Mouse (Mus musculus) gastrocnemius, postnatal 14 days (tissue): Measurements from ENCODE around the gene St3gal6. TPM values are rescaled to one million over a fixed set of nuclear protein-coding genes. Genes with fewer than 3 reads are reported as not detected.

Experiments
- DNase-seq: peaks from one replicate; pipeline ENCODE4 v3.0.0; 2021; ENCODE audit warnings: mixed read lengths
- intact Hi-C: fragments of 180-260 bp; cut with DNase I; formaldehyde crosslinking; loops from one replicate; pipeline ENCODE4 v1.15.1; 2025; ENCODE audit warnings: low total_unique reads
- long read RNA-seq, 2 experiments: library from polyadenylated mRNA; stranded (forward); transcript quantifications; one replicate each; pipeline ENCODE4 v2.0.0; 2021
- total RNA-seq, 2 experiments: library from RNA; stranded (reverse); gene quantifications; 2 replicates each; pipeline ENCODE4 v1.2.3; 2021

St3gal6 gene
- total RNA-seq, result 10 to 100 TPM; 45.5 to 50.0 TPM
- long read RNA-seq, experiment 1, full-length matches to known transcripts, result 5 of 21 reads
- long read RNA-seq, experiment 1, partial matches to known transcripts, result 9 of 21 reads
- long read RNA-seq, experiment 1, other reads (novel, unspliced or antisense), result 7 of 21 reads
- long read RNA-seq, experiment 2, full-length matches to known transcripts, result 4 of 19 reads
- long read RNA-seq, experiment 2, partial matches to known transcripts, result 7 of 19 reads
- long read RNA-seq, experiment 2, other reads (novel, unspliced or antisense), result 8 of 19 reads

DNA sequence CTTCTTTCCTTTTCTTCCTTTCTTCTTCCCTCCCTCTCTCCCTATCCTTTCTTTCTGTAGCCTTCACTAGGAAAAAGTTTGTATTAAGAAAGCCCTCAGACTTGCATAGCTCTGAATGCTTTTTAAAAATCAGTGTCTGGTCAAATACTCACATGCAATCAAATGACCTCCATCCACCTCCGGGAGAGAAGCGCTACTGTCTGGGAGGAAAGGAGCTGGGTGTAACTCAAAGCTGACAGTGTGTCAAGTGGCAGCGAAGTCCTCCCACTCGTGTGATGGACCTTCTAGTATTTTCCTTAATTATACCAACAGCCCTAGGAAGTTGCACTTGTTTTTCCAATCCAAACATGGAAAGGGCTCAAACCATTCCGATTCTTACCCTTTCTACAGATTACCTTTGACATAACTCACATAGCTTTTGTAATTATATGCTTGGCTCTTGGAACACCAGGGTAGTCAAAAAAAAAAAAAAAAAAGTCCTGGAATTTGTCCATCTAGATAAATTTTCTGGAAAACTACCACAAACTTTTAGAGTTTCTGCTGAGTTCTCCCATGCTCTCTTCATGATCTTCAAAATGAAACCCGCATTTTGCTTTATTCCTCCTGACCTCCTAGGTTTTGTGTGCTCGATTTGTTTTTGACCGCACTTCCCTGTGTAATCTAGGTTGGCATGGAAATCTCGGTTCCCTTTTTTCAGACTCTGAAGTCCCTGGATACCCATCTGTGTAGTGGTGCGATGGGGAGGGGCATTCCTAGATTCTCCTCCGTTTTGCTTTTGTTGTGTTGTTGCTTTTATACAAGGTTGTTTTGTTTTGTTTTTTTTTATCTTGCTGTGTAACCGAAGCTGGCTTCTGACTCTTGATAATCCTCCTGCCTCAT, at the start of gene St3gal6:
St3gal6 (minus strand) TSS at position 272 of the 879 bp plus-strand sequence.
- intact Hi-C loops, result loop anchor here (5.0 kb wide), 1 partner anchor 57 kb away; no protein-coding TSS in a partner anchor
- no peak for DNase-seq

DNA sequence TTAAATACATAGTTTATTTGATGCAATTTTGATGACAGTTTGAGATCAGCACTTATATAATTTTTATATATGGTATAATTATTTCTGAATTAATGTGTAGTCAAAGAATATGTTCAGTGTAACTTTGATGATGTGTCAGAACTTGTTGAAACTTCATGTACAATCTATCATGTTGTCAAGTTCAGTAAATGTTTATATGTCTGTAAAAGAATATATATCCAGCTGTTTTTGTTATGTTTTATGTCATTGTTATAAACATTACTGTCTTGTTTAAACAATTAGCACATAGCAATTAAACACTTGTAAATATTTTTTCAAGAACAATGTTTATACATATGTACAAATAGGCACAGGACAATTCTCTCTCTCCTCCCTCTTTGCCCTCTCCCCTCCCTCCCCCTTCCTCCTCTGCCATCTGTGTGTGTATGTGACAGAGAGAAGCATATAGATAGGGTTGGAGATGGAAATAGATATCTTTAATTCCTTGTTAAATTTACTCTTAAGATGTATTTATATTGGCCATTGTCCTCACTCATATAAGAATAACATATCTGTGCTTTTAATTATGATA, 46.7 kb upstream of the St3gal6 start:
- DNase-seq, result no peak
- intact Hi-C loops, result no loop called here

- intact Hi-C loops, result no loop called here
- no peak for DNase-seq
Observed at GRCm38 (mm10) chr16:58561196-58561595, 37.2 kb upstream of the St3gal6 start.

DNA sequence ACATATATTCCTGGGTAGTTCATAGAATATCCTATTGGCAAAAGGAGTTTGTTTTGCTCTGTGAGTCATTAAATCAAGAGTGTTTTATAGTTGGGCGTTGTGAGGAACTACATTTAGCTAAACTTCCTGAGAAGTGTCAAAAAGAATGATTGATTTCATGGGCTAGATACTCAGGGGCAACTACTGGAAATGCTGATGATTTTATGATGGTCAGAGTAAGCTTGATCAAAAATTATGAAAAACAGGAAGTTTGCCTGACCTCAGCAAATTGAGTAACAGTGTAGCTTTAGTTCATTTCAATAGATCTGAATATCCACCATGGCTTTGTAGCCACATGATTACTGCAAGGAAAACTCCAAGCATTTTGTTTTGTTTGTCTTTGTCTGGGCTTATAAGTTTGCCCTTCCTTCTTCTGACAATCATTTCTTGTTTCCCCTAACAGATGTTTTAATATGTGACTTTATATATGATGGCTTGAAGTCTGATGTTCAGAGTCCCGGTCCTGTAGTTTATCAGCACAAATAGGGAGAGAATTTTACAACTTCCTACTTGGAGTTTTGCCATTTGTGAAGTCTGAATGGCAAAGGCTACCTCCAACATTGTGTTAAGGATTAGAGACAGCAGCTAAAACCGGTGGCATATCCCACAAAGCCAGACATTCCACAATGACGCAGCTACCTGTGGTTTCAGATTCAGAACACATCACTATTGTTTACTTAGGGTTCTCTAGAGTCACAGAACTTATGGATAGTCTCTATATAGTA, 32.2 kb upstream of the St3gal6 start:
- DNase-seq, result no peak
- intact Hi-C loops, result no loop called here

GRCm38 (mm10) chr16:58554673-58555072, 30.6 kb upstream of the St3gal6 start:
- no peak for DNase-seq
- intact Hi-C loops, result no loop called here

DNA sequence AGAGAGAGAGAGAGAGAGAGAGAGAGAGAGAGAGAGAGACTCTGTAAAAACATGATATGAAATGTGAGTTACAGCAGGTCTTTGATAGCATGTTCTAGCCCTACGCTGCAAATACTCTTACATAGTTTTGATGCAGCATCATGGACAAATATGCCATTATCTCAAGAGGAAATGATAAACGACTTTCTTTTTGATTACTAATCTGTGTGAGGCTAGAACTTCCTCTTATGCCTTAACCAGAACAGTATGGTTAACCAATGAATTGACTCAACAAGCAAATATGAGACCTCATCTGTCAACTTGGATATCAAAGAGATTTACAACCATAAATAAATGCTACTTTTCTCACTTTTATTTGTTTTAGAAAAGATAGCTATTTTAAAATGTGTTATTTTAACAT, 24.0 kb upstream of the St3gal6 start:
- intact Hi-C loops, result no loop called here
- DNase-seq, result no peak

GRCm38 (mm10) chr16:58546128-58546527, 22.1 kb upstream of the St3gal6 start:
- intact Hi-C loops, result no loop called here
- DNase-seq, result no peak

DNA sequence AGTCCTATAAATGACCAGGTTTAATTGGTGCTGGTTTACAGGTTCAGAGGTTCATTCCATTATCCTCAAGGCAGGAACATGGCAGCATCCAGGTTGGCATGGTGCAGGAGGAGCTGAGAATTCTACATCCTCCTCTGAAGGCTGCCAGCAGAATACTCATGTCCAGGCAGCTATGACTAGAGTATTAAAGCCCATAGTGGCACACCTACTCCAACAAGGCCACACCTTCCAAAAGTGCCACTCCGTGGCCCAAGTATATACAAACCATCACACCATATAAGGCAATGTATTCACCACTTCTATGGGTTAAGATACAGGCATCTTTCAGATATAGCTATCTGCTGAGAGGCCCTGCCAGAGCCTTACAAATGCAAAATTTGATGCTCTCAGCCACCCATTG, 15.4 kb upstream of the St3gal6 start:
- no peak for DNase-seq
- intact Hi-C loops, result no loop called here

DNA sequence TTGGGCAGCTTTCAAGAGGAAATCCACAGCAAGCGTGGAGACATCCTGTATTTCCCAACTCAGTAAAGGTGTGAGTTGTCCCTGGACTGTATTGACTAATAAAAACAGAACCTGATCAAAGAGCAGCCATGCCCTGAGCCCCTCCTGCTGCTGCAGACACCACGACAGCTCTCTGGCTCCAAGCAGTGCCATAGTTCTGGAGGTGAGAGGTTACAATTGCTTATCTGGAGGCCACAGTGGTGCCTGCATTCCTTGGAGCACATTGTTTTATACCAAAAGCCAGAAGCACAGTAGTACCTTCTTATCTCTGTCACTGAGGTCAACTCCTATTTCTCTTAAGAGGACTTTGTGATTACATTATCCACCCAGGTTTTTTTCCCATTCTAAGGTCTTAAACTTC, 15.0 kb upstream of the St3gal6 start:
- intact Hi-C loops, result no loop called here
- DNase-seq, result no peak

DNA sequence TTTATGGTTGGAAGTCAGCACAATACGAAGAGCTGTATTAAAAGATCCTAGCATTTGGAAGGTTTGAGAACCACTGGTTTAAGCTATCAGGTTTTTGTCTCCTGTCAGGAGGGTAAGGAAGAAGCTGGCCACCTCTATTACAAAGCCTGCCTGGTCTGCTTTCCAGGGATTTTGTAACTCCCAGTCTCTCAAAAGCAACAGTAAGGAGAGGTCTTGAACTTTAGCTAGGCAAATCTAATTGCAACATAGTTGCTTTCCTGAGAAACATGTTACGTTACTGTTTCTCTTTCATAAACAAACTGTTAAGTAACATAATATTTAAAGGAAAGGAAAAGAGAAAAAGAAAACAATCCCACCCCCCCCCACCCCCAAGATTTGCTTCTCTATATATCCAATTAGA, 12.0 kb upstream of the St3gal6 start:
- intact Hi-C loops, result no loop called here
- no peak for DNase-seq

- DNase-seq, result no peak
- intact Hi-C loops, result no loop called here
Observed at GRCm38 (mm10) chr16:58535236-58535635, 11.2 kb upstream of the St3gal6 start.

GRCm38 (mm10) chr16:58534245-58535142, 10.5 kb upstream of the St3gal6 start:
- DNase-seq, result no peak
- intact Hi-C loops, result no loop called here

- intact Hi-C loops, result no loop called here
- no peak for DNase-seq
Observed at GRCm38 (mm10) chr16:58533742-58534141, 9.7 kb upstream of the St3gal6 start.

DNA sequence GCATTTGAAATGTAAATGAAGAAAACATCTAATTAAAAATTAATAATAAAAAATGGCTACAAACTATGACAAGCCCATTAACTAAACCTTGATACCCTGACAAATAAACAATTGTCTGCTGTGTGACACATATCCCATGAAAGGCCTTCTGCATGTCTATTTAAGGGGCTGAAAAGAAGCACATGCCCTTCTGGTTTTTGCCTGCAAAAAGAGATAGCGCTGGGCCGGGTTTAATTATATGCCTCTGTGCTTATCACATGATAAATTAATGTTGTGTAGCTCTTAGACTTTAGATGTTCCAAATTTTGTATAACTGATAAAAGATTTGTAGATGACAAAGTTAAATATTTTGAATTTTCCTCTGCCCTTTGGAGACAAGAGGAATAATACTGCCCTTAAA, 9.2 kb upstream of the St3gal6 start:
- no peak for DNase-seq
- intact Hi-C loops, result no loop called here

- intact Hi-C loops, result no loop called here
- DNase-seq, result no peak
Observed at GRCm38 (mm10) chr16:58532511-58532910, 8.5 kb upstream of the St3gal6 start.

DNA sequence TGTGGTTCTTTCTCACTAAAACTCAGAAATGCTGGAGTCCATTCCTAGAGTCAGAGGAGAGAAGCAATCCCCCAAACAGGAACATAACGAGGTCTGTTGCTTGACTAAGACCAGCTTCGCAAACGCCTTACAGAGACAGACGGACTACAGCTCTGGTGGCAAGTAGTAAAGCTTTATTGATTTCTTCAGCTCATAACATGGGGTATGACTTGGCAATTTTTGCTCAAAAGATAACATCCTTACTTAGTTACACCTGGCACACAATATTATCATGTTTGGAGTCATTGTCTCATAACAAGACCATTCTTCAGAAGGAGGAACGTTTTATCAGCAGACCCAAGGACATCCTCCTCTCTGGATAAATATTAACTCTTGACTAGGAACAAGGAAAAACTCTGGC, 3.8 kb upstream of the St3gal6 start:
- intact Hi-C loops, result no loop called here

DNA sequence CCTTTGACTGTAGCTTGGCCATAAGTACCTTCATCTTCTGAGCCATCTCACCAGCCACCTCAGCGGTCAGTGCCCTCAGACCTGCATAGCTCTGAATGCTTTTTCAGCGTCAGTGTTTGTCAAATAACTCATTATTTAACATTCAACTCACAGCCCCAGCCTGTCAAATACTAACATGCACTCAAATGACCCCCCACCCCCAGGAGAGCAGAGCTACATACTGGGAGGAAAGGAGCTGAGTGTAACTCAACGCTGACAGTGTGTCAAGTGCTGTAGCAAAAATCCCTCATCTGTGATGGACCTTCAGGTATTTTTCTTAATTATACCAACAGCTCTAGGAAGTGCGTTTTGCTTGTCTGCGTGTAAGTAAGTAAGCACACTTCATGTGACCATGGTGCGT, 2.7 kb upstream of the St3gal6 start:
- intact Hi-C loops, result no loop called here
- DNase-seq, result no peak

More for the DNA sequence above, 3.8 kb upstream of the St3gal6 start:
- no peak for DNase-seq

DNA sequence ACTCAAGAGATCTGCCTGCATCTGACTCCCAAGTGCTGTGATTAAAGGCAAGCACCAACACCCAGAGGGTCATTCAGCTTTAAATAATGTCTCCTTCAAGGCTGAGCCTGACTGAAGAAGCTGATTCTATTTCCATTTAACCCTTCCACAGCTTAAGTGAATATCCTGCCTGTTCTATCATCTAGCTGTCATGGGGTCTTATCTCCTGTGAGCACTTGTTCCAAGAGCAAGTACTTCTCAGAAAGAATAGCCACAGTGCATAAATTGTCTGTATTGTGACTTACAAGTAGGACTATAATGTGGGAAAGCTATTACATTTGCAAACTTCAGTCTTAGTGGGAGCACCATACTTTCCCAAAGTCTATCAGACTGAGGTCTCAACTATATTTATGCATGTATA, 1.8 kb upstream of the St3gal6 start:
- no peak for DNase-seq
- intact Hi-C loops, result no loop called here
